Mouse (Mus musculus) thymus, adult 2 months (tissue): ENCODE results near the gene Gnb1. TPM values are rescaled to one million over a fixed set of nuclear protein-coding genes. Genes with fewer than 3 reads are reported as not detected.

ENCODE experiments used
- DNase-seq: peaks from one replicate; pipeline ENCODE4 v3.0.0; 2021
- H3K27ac ChIP-seq: fragments of 200-500 bp; 2 replicates; pipeline ENCODE4 v1.5.1; 2012; ENCODE audit warnings: low read length, control low read depth; ENCODE audit not compliant: control insufficient read depth, insufficient read depth
- H3K27me3 ChIP-seq: fragments of 200-500 bp; 2 replicates; pipeline ENCODE4 v1.6.1; 2012; ENCODE audit warnings: mild to moderate bottlenecking, low read length, moderate library complexity, mixed read lengths; ENCODE audit not compliant: control insufficient read depth, insufficient read depth
- H3K36me3 ChIP-seq: fragments of 200-500 bp; 2 replicates; pipeline ENCODE4 v1.6.1; 2012; ENCODE audit warnings: mild to moderate bottlenecking, low read length, moderate library complexity; ENCODE audit not compliant: control insufficient read depth, insufficient read depth
- H3K4me1 ChIP-seq: fragments of 200-500 bp; replicated peaks from 2 replicates; pipeline ENCODE4 v1.6.1; 2012; ENCODE audit warnings: low read length; ENCODE audit not compliant: control insufficient read depth, insufficient read depth
- H3K4me3 ChIP-seq: fragments of 200-500 bp; 2 replicates; pipeline ENCODE4 v1.5.1; 2012; ENCODE audit warnings: mild to moderate bottlenecking, low read length, control low read depth, moderate library complexity; ENCODE audit not compliant: control insufficient read depth, insufficient read depth
- CTCF ChIP-seq: fragments of 200-500 bp; IDR thresholded peaks from 2 replicates; pipeline ENCODE4 v1.5.1; 2012; ENCODE audit warnings: mild to moderate bottlenecking, control low read depth, low read length, moderate library complexity, borderline replicate concordance; ENCODE audit not compliant: control insufficient read depth, poor library complexity, insufficient read depth; ENCODE audit errors: extremely low read depth
- POLR2A ChIP-seq: fragments of 200-500 bp; IDR thresholded peaks from 2 replicates; pipeline ENCODE4 v1.6.1; 2012; ENCODE audit warnings: mild to moderate bottlenecking, low read length, control low read depth, moderate library complexity; ENCODE audit not compliant: control insufficient read depth, poor library complexity, insufficient read depth; ENCODE audit errors: extremely low read depth
- WGBS: fragments of 180-500 bp; shearing (Covaris S2); methylation state at CpG from one replicate; pipeline ENCODE4 v1.1.7; 2018; 5-methylcytosine and 5-hydroxymethylcytosine counted together
- polyA plus RNA-seq: library from polyadenylated mRNA; depleted of rRNA; stranded (reverse); fragments of >200 nt; gene quantifications from 2 replicates; pipeline ENCODE4 v1.2.3, GENCODE M21; 2012

Gene Gnb1
- polyA plus RNA-seq, 1 experiment = 850 TPM

GRCm38 (mm10) chr4:155501126-155501525 lies 10.0 kb downstream of the Gnb1 start:
- DNase-seq = no peak
- Histone ChIP-seq H3K4me3 (no peak overlapping the region), H3K27me3 (no peaks in the 10 kb centered on the region), H3K36me3 (no peaks in the 10 kb centered on the region), H3K4me1 (peaks cover 16% of the 10 kb centered on the region), H3K27ac (no peak overlapping the region)
- no peak for TF ChIP-seq POLR2A
- no peak for TF ChIP-seq CTCF
- 93% methylated on average over 2 of the region's 2 CpGs for WGBS

GRCm38 (mm10) chr4:155505067-155505466 lies 13.9 kb downstream of the Gnb1 start:
- TF ChIP-seq CTCF (no peak), POLR2A (no peak)
- no peak overlapping the region for H3K27ac ChIP-seq
- peaks cover 18% of the 10 kb centered on the region for H3K4me1 ChIP-seq
- H3K4me3 ChIP-seq = no peak overlapping the region
- no peaks in the 10 kb centered on the region for H3K27me3 ChIP-seq
- 15% methylated on average over 8 of the region's 8 CpGs for WGBS
- DNase-seq = no peak
- no peaks in the 10 kb centered on the region for H3K36me3 ChIP-seq

GRCm38 (mm10) chr4:155505671-155506295 lies 14.6 kb downstream of the Gnb1 start:
- Histone ChIP-seq H3K4me3 (no peak overlapping the region), H3K4me1 (peaks cover 18% of the 10 kb centered on the region), H3K27me3 (no peaks in the 10 kb centered on the region), H3K36me3 (no peaks in the 10 kb centered on the region), H3K27ac (no peak overlapping the region)
- 79% methylated on average over 5 of the region's 5 CpGs for WGBS
- no peak for TF ChIP-seq POLR2A
- TF ChIP-seq CTCF = no peak
- no peak for DNase-seq

GRCm38 (mm10) chr4:155508614-155509013 lies 17.5 kb downstream of the Gnb1 start:
- no peak overlapping the region for H3K4me3 ChIP-seq
- DNase-seq = no peak
- no peaks in the 10 kb centered on the region for H3K36me3 ChIP-seq
- WGBS = 89% methylated on average over 4 of the region's 4 CpGs
- no peaks in the 10 kb centered on the region for H3K27me3 ChIP-seq
- H3K4me1 ChIP-seq = peaks cover 8% of the 10 kb centered on the region
- no peak for TF ChIP-seq POLR2A
- TF ChIP-seq CTCF = no peak
- H3K27ac ChIP-seq = no peak overlapping the region

GRCm38 (mm10) chr4:155510981-155511380 lies 19.8 kb downstream of the Gnb1 start:
- no peak for DNase-seq
- no peak overlapping the region for H3K27ac ChIP-seq
- H3K27me3 ChIP-seq = no peaks in the 10 kb centered on the region
- 96% methylated on average over 1 of the region's 1 CpGs for WGBS
- H3K36me3 ChIP-seq = no peaks in the 10 kb centered on the region
- peaks cover 2% of the 10 kb centered on the region for H3K4me1 ChIP-seq
- TF ChIP-seq POLR2A = no peak
- no peak for TF ChIP-seq CTCF
- no peak overlapping the region for H3K4me3 ChIP-seq

GRCm38 (mm10) chr4:155514810-155515209 lies 23.6 kb downstream of the Gnb1 start:
- WGBS = 97% methylated on average over 2 of the region's 2 CpGs
- Histone ChIP-seq H3K4me3 (no peak overlapping the region), H3K4me1 (peaks cover 2% of the 10 kb centered on the region), H3K36me3 (no peaks in the 10 kb centered on the region), H3K27ac (no peak overlapping the region), H3K27me3 (no peaks in the 10 kb centered on the region)
- TF ChIP-seq POLR2A = no peak
- no peak for TF ChIP-seq CTCF
- no peak for DNase-seq

GRCm38 (mm10) chr4:155517948-155518517 lies 26.9 kb downstream of the Gnb1 start:
- TF ChIP-seq POLR2A = no peak
- no peak for TF ChIP-seq CTCF
- Histone ChIP-seq H3K27ac (no peak overlapping the region), H3K27me3 (no peaks in the 10 kb centered on the region), H3K36me3 (no peaks in the 10 kb centered on the region), H3K4me1 (no peaks in the 10 kb centered on the region), H3K4me3 (no peak overlapping the region)
- DNase-seq = no peak
- 89% methylated on average over 7 of the region's 7 CpGs for WGBS

GRCm38 (mm10) chr4:155522327-155522726 lies 31.2 kb downstream of the Gnb1 start:
- Histone ChIP-seq H3K4me1 (no peaks in the 10 kb centered on the region), H3K4me3 (no peak overlapping the region), H3K36me3 (no peaks in the 10 kb centered on the region; the same call in 1 of the 2 replicates), H3K27me3 (no peaks in the 10 kb centered on the region), H3K27ac (no peak overlapping the region)
- no peak for DNase-seq
- TF ChIP-seq CTCF (no peak), POLR2A (no peak)
- WGBS = 96% methylated on average over 7 of the region's 7 CpGs
